Mouse (Mus musculus): ENCODE measurements around the gene Supt16.
A peak's percentile ranks its signal among the peaks of the same experiment; 100 is the strongest.

Gene Supt16

DNA sequence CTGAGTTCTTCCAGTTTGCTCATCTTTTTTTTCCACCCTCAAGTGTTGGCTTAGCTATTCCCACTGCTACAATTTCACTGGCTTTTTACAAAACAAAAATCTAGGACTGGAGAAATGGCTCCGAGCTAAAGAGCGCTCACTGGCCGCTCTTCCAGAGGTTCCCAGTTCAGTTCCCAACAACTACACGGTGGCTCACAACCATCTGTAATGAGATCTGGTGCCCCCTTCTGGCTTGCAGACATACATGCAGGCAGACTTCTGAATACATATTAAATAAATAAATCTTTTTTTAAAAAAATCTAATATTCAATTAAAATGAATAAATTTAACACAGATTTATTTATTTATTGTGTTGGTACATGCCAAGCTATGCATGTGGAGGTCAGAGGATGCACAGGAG, 50.7 kb downstream of the Supt16 start:
- peak in 1 of 2 experiments; percentile 51 for DNase-seq (ENCODE audit: low spot score in 2 of 2)

DNA sequence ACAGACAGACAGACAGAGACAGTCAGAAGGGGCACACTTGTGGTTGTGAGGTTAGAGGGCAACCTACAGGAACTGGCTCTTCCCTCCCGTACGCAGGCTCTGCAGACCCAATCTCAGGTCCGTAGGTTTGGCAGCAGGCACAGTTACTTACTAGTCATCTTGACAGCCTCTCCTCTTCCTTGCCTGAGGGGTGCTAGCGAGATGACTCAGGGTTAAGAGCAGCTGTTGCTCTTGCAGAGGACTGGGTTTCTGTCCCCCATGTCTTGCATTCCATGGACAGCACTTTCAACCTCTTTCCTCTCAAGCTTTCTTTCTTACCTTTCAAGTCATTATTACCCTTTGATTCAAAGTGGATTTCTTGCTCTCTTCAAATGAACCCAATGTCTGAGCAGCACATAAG, 53.1 kb downstream of the Supt16 start:
- DNase-seq (ENCODE audit: low spot score in 2 of 2): no peak

DNA sequence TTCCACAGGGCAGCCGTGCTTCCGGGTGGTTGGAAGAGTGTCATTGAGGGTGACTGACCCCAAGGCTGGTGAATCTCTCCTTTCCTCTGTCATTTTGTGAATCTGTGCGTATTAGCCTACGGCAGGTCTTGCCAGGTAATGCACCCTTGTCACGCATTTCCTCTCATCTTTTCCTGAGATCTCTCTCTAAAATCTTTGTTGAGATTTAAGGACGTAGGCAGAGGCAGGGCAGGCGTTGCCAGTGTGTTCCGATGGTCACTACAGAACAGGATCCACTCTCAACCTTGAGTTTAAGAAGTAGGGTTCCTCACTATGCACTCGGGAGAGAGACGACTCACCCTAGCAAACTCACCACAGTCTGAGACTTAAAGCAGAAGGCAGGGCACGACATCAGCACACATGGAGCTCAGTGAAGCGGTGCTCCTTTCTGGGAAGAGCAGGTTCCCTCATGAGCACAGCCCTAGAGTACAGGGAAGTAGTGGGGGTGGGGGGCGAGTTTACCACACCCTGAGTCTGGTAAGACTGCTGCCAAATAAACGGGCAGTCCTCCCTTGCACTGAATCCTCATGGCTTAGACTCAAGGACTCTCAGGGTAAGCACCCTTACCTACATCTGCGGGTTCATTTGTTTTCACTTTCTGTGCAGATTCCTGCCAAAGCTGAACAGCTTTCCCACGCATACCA, 55.6 kb downstream of the Supt16 start:
- DNase-seq (ENCODE audit: low spot score in 2 of 2): no peak

DNA sequence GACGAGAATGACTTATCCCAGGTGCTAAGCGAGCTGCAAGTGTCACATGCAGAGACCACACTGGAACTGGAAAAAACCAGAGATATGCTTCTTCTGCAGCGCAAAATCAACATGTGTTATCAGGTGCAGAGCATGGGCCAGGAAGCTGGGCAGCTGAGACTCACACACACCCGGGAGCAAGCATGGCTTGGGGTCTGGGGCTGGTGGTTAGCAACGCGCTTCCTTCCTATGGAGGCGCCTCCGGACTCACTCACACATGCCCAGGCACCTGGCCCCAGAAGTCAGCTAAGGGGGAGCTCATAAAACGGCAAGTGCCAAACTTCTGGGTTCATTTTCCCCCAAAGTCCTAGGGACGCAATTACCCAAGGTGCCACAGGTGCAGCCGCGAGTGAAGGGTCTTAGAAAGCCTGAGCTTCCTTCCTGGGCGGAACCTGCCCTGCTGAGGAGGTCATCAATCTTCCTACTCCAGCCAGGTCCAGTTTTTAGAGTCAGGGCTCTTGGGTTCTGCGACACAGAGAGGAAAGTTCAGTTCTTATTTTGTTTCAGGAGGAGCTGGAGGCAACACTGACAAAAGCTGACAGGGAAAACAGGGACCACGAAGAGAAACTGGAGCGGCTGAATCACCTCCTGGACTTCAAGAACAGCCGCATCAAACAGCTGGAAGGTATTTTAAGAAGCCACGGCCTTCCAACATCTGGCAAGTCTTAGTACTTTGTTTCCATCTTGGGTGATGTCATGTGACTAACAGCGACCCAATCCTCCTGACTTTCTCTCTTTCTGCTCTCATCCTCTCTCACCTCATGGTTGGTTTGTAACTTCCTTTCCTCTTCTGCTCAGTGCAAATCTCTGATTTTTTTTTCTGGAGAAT, 56.4 kb downstream of the Supt16 start:
- peak in 1 of 2 experiments; percentile 22 for DNase-seq (ENCODE audit: low spot score in 2 of 2)

DNA sequence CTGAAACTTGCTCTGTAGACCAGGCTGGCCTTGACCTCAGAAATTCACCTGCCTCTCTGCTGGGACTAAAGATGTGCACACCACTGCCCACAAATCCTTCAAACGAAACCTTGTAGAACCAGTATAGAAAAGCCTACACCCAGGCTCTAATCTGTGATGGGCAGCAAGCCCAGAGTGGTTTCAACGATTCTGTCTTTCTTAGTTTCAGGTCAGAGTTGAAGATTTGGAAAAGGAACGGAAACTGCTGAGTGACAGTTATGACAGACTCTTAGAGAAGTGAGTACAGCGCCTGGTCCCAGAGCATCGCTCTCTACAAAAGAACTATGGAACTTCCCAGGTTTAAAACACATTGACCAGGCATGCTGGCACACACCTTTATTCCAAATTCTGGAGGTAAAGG, 63.6 kb downstream of the Supt16 start:
- DNase-seq (ENCODE audit: low spot score in 2 of 2): no peak

DNA sequence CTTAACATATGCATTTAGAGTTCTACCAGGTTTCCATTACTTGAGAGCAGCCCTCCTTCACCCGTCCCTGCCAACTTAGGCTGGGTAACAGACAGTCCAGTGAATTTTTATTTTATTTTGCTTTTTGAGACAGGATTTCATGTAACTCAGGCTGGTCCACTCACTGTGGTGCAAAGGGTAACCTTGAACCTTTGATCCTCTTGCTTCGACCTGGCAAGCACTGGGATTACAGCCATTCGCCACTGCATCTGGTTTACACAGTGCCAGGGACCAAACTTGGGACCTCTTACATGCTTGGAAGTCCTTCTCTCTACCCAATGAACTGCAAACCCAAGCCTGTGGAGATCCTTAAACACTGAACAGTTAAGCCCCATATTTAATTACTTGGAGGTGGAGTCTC, 72.6 kb downstream of the Supt16 start:
- DNase-seq (ENCODE audit: low spot score in 2 of 2): no peak

DNA sequence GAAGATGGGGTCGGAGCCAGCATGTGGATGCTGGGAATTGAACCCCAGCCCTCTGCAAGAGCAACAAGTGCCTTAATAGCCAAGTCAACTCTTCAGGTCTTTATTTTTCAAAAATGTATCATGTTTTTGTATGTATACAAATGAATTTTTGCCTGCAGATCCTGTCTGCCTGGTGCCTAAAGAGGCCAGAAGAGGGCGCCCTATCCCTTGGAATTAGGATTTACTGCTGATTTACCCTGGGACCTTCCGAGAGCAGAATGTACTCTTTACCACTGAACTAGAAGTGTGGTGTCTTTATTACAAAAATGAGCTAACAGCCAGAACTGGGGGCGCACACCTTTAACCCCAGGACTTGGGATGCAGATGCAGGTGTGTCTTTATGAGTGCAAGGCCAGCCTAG, 73.3 kb downstream of the Supt16 start:
- peak; percentile 42 to 77 for DNase-seq (ENCODE audit: low spot score in 2 of 2)

DNA sequence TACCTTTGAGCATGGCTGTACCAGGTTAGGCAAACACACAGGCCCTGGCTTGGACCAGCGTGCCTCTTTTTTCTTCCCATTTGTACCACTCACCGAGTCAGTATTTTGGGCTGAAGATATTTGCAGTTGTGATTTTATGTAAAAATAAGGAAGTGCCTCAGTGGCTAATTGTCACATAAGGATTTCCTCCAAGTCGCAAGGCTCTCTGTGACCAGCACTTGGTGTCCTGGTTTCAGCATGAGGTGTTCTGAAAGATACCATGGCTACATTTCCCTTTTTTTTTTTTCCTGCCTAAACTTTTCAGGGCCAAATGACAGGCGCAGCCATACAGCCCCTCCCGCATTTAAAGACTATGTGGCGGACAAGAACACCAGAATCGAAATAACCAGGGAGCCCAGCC, 77.0 kb downstream of the Supt16 start:
- no peak for DNase-seq (ENCODE audit: low spot score in 2 of 2)

DNA sequence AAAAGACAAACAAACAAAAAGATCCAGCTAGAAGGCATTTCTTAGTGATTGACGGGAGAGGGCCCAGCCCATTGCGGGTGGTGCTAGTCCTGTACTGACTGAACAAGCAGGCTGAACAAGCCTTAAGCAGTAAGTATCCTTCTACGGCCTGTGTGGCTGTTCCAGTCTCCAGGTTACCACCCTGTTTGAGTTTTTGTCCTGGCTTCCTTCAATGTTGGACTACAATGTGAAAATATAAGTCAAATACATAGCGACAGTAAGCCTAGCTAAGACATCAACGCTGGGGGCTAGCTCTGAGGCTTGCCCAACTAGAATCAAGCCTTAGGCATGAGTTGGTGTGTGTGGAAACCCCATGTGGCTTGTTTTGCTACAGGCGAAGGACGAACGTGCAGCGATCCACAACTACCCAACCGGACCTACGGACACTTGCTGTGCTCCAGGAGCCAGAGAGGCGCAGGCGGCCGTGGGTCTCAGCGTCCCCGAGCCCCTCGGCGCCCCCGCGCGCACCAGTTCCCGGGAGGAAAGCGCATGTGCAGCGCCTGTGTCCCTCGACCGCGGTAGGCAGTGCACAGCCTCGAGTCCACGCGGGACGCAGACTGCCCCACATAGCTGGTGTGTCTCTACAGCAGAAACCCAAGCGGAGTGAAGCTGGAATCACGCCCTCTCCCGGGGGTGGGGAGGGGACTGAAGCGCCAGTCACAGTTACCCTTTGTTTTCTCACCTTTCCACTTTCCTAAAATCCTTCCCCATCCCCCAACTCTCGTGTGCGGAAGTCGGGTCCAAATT, 78.2 kb downstream of the Supt16 start:
- DNase-seq (ENCODE audit: low spot score in 2 of 2): peak; percentile 21 to 44

DNA sequence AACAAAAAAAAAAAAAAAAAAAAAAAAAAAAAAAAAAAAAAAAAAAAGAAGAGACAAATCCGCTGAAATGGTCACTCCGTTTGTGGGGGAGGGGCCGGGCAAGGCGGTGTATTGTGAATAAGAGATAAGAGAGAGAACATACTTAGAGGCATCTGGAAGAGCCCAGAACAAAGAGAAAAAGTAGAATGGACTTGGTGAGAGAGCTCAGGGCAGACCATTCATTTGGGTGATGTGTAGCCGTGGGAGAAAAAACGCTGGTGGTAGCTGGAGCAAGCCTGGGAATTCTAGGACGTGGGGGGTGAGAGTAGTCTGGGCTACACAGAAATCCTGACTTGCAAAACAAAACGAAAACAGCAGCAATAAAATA, 78.8 kb downstream of the Supt16 start:
- no peak for DNase-seq (ENCODE audit: low spot score in 2 of 2)

DNA sequence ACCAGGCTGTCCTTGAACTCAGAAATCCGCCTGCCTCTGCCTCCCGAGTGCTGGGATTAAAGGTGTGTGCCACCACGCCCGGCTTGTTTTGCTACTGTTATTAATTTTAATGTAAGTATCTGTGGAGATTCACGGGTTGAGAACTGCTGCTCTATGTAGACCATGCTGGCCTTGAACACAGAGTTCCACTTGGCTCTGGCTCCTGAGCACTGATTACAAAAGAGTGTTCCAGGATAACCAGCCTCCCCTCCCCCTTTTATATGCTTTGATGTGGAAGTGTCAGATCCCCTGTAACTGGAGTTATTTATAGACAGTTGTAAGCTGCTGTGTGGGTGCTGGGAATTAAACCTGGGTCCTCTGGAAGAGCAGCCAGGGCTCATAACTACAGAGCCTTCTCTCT, 80.0 kb downstream of the Supt16 start:
- DNase-seq (ENCODE audit: low spot score in 2 of 2): no peak

DNA sequence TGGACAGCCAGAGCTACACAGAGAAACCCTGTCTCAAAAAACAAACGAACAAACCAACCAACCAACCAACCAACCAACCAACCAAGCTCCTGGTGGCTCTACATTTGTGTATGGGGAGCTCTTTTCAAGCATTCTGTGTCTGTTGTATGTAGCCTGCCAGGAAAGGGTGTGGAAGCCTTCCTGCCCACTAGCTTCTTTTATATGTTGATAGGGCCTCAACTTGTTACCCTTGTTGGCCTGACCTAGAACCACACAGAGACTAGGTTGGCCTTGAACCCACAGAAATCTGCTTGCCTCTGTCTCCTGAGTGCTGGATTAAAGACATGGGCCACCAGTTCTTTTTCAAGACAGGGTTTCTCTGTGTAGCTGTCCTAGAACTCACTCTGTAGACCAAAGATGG, 83.1 kb downstream of the Supt16 start:
- no peak for DNase-seq (ENCODE audit: low spot score in 2 of 2)
